Mouse (Mus musculus): Measurements from ENCODE around the gene Ube2g2. TPM values are rescaled to one million over a fixed set of nuclear protein-coding genes. Genes with fewer than 3 reads are reported as not detected.
A peak's percentile ranks its signal among the peaks of the same experiment; 100 is the strongest.

Gene Ube2g2
- polyA plus RNA-seq, 1 experiment from 2014 or later = 82.3 TPM

DNA sequence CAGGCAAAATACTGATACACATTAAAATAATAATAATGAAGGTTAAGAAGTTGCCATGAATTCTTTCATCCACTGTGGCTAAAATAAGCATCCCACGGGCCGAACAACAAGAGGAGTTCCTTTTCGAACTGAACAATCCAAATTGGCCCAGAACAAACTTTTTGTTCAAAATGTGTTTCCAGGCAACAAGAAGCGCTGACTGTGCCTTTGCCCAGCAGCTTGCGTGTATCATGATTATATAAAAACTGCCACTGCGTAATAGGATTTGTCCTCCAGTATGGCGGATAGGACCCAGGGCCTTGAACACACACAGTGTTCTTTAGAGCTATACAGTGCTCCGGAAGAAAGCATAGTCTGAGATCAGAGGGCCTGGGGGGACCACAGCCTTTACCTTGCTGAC lies 13.5 kb upstream of the Ube2g2 start:
- 0 out of 2 replicates have a peak, but pooled peaks cover 4% of the 10 kb centered on the region for H3K9me3 ChIP-seq (replicated peaks)
- H3K9ac ChIP-seq = no peak overlapping the region
- no peak for ATAC-seq (ENCODE audit: low FRiP score)
- no peak overlapping the region for H3K27ac ChIP-seq
- WGBS = 90% methylated on average over 8 of the region's 8 CpGs
- peaks cover 45% of the 10 kb centered on the region for H3K36me3 ChIP-seq
- no peak overlapping the region for H3K4me2 ChIP-seq (replicated peaks)
- H3K4me3 ChIP-seq = no peak overlapping the region
- peaks cover 16% of the 10 kb centered on the region for H3K4me1 ChIP-seq
- H3K27me3 ChIP-seq = no peaks in the 10 kb centered on the region

DNA sequence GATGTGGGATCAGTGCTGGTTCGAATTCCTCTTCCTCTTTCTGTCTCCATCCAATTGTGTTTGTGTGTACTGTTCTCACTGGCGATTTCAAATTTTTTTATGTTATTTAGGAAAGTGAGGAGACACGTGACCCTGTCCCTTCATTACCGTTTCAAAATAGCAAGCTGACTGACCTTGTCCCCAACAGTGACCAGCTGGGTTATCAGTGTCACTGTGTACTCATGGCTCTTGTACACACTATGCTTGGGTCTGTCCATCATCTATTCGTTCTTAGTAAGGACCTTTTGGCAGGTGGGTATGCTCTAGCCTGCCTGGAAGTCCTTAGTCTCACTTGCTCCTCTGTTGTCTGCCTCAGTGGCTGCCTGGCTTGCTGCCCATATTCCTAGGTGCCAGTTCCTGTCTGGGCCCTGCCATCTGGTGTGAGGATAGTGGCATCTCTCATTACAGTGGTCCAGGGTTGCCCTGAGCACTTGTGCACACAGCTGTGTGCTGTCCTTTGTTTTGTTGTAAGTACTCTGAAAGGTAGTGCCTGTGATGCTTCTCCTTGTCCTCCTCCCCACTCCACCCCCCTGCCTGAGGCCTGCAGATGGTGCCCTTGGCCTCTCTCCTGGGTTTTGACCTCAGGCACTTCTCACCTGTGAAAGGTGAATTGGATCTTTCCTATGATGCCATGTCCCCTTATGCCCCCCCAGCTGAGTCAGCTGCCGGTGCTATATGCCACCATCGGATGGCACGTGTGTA lies 11.7 kb upstream of the Ube2g2 start:
- peaks cover 61% of the 10 kb centered on the region for H3K36me3 ChIP-seq
- no peak overlapping the region for H3K9ac ChIP-seq
- ATAC-seq (ENCODE audit: low FRiP score) = no peak
- H3K4me2 ChIP-seq (replicated peaks) = no peak overlapping the region
- no peaks in the 10 kb centered on the region for H3K27me3 ChIP-seq
- peaks cover 16% of the 10 kb centered on the region for H3K4me1 ChIP-seq
- H3K9me3 ChIP-seq (replicated peaks) = no peaks in the 10 kb centered on the region
- WGBS = 94% methylated on average over 8 of the region's 8 CpGs
- H3K4me3 ChIP-seq = no peak overlapping the region
- H3K27ac ChIP-seq = no peak overlapping the region

DNA sequence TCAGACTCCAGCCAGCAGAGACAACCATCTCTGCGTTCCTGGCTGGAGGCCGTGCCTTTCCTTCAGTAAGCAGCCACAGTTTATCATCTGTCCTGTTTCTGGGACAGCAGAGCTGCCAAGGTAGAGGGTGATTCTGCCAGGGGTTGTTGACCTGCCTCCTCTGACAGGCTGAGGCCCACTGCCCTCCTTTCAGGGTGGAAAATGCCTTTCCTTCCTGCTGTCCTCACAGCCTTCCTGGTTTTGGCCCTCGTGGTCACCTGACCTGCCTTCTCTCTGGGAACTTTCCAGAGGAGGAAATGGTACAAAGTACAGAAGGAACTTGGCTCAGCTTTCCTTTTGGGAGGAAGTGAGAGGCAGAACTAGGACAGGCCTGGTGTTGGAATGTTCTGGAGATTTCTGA lies 8.7 kb upstream of the Ube2g2 start:
- Histone ChIP-seq H3K4me3 (no peak overlapping the region), H3K27ac (no peak overlapping the region), H3K36me3 (peaks cover 84% of the 10 kb centered on the region), H3K4me1 (no peaks in the 10 kb centered on the region), H3K4me2 (replicated peaks) (no peak overlapping the region), H3K27me3 (no peaks in the 10 kb centered on the region), H3K9ac (no peak overlapping the region), H3K9me3 (replicated peaks) (no peaks in the 10 kb centered on the region)
- 95% methylated on average over 3 of the region's 3 CpGs for WGBS
- ATAC-seq (ENCODE audit: low FRiP score) = no peak

- H3K27me3 ChIP-seq = no peaks in the 10 kb centered on the region
- H3K36me3 ChIP-seq = peaks cover 71% of the 10 kb centered on the region
- H3K27ac ChIP-seq = no peak overlapping the region
- no peaks in the 10 kb centered on the region for H3K4me1 ChIP-seq
- no peak overlapping the region for H3K4me3 ChIP-seq
- H3K4me2 ChIP-seq (replicated peaks) = no peak overlapping the region
- no peak overlapping the region for H3K9ac ChIP-seq
- ATAC-seq (ENCODE audit: low FRiP score) = no peak
- H3K9me3 ChIP-seq (replicated peaks) = no peaks in the 10 kb centered on the region
- 96% methylated on average over 8 of the region's 8 CpGs for WGBS
These were observed 6.4 kb upstream of the Ube2g2 start for GRCm38 (mm10) chr10:77615647-77616046.

- peaks cover 66% of the 10 kb centered on the region for H3K36me3 ChIP-seq
- H3K4me1 ChIP-seq = no peaks in the 10 kb centered on the region
- 94% methylated on average over 9 of the region's 9 CpGs for WGBS
- no peak overlapping the region for H3K9ac ChIP-seq
- no peaks in the 10 kb centered on the region for H3K27me3 ChIP-seq
- H3K4me2 ChIP-seq (replicated peaks) = no peak overlapping the region
- no peak overlapping the region for H3K4me3 ChIP-seq
- ATAC-seq (ENCODE audit: low FRiP score) = no peak
- H3K9me3 ChIP-seq (replicated peaks) = no peaks in the 10 kb centered on the region
- no peak overlapping the region for H3K27ac ChIP-seq
These were observed 5.9 kb upstream of the Ube2g2 start for GRCm38 (mm10) chr10:77616166-77616565.

GRCm38 (mm10) chr10:77616926-77617325 lies 5.1 kb upstream of the Ube2g2 start:
- no peaks in the 10 kb centered on the region for H3K27me3 ChIP-seq
- no peak for ATAC-seq (ENCODE audit: low FRiP score)
- no peak overlapping the region for H3K27ac ChIP-seq
- 96% methylated on average over 7 of the region's 7 CpGs for WGBS
- H3K36me3 ChIP-seq = peaks cover 58% of the 10 kb centered on the region
- no peak overlapping the region for H3K9ac ChIP-seq
- no peaks in the 10 kb centered on the region for H3K9me3 ChIP-seq (replicated peaks)
- H3K4me3 ChIP-seq = no peak overlapping the region
- H3K4me1 ChIP-seq = no peaks in the 10 kb centered on the region
- no peak overlapping the region for H3K4me2 ChIP-seq (replicated peaks)

GRCm38 (mm10) chr10:77621546-77621945 lies 529 bp upstream of the Ube2g2 start:
- no peaks in the 10 kb centered on the region for H3K27me3 ChIP-seq
- peak overlapping the region; percentile 82 for H3K4me2 ChIP-seq (replicated peaks)
- H3K4me1 ChIP-seq = peaks cover 23% of the 10 kb centered on the region
- peak overlapping the region; percentile 99 for H3K4me3 ChIP-seq
- H3K36me3 ChIP-seq = peaks cover 15% of the 10 kb centered on the region
- 0 out of 2 replicates have a peak, but pooled peaks have one; percentile 10 for ATAC-seq (ENCODE audit: low FRiP score)
- H3K9ac ChIP-seq = peak overlapping the region; percentile 98
- peak overlapping the region; percentile 90 for H3K27ac ChIP-seq
- WGBS = 78% methylated on average over 8 of the region's 8 CpGs
- no peaks in the 10 kb centered on the region for H3K9me3 ChIP-seq (replicated peaks)

DNA sequence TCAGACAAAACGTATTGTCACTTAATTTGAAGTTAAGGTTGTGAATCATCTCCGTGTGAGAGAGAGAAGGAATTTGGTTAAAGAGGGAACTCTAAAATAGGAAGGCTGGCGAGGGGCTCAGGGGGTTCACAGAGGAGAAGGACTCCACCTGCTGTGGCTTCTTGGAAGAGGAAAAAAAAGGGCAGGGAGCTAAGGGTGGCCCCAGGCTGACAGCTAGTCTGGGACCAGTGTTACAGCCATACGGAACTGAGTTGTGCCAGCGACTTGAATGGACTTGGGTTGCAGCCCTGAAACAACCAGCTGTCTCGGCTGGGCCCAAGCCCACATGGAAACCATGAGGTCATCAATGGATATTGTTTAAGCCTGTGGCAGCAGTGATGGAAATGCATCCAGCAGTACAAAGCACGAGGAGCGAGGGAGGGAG lies 1.0 kb downstream of the Ube2g2 start:
- 11% methylated on average over 8 of the region's 8 CpGs for WGBS
- Histone ChIP-seq H3K27ac (no peak overlapping the region; the same call in 1 of the 2 replicates), H3K9ac (peak overlapping the region; percentile 98), H3K9me3 (replicated peaks) (no peaks in the 10 kb centered on the region), H3K27me3 (no peaks in the 10 kb centered on the region), H3K4me1 (peaks cover 23% of the 10 kb centered on the region), H3K4me3 (peak overlapping the region; percentile 99), H3K36me3 (no peaks in the 10 kb centered on the region), H3K4me2 (replicated peaks) (peak overlapping the region; percentile 82)
- ATAC-seq (ENCODE audit: low FRiP score) = no peak

DNA sequence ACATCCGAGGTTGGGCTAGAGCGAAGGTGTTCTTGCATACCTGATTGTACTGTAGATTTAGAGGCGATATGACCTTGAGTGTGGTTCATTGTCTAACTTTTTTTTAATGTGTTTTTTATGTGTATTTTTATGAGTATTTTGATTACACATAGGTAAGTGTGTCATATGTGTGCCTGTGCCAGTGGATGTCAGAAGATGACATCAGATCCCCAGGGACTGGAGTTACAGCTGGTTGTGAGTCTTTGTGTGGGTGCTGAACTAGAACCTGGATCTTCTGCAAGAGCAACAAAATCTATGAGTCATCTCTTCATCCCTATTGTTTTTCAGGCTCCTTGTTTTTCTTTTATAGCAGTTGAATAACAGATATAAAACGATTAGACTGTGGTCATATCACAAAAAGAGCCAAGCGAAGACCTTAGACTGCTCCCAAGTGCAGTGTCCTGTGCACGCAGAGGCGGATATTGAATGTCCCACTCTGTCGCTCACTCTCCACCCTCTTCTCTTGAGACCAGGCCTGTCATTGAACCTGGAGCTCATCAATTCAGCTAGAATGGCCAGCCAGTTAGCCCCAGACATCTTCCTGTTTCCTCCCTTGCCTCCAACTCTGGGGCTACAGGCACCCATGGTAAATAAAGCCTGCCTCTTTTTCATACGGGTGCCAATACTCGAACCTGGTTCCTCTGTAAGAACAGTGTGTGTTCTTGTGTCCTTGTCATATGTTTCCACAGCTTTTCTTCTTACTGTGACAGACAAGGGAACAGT lies 1.7 kb downstream of the Ube2g2 start:
- peak overlapping the region; percentile 98 for H3K9ac ChIP-seq
- peak overlapping the region; percentile 82 for H3K4me2 ChIP-seq (replicated peaks)
- H3K4me1 ChIP-seq = peaks cover 23% of the 10 kb centered on the region
- no peaks in the 10 kb centered on the region for H3K27me3 ChIP-seq
- H3K36me3 ChIP-seq = no peaks in the 10 kb centered on the region
- no peaks in the 10 kb centered on the region for H3K9me3 ChIP-seq (replicated peaks)
- H3K27ac ChIP-seq = no peak overlapping the region
- no peak for ATAC-seq (ENCODE audit: low FRiP score)
- WGBS = 93% methylated on average over 10 of the region's 10 CpGs
- peak overlapping the region; percentile 99 for H3K4me3 ChIP-seq

- Histone ChIP-seq H3K4me3 (no peak overlapping the region), H3K9ac (no peak overlapping the region), H3K4me2 (replicated peaks) (0 out of 2 replicates have a peak overlapping the region, but pooled peaks have one; percentile 82), H3K27ac (no peak overlapping the region), H3K36me3 (no peaks in the 10 kb centered on the region), H3K4me1 (peaks cover 23% of the 10 kb centered on the region), H3K27me3 (no peaks in the 10 kb centered on the region), H3K9me3 (replicated peaks) (no peaks in the 10 kb centered on the region)
- WGBS = 80% methylated on average over 7 of the region's 7 CpGs
- ATAC-seq (ENCODE audit: low FRiP score) = no peak
These were observed 2.5 kb downstream of the Ube2g2 start for GRCm38 (mm10) chr10:77624570-77624995.

DNA sequence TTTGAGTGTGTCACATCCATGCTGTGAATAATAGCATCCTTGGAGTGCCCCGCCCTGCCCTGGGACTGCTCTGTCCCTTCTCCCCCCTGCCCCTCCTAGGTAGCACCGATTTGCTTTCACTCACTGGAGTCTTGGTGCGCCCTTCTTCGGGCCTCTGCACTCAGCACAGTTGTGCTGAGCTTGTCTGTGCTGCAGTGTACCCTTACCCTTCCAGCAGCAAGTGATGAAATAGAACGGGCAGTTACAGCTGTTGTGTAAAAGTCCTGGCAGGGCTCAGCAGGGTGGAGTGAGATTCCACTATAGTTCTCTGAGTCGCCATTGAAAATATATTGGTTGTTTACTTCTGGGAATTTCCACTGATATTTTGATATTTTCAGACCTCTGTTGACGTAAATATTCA lies 4.0 kb downstream of the Ube2g2 start:
- Histone ChIP-seq H3K36me3 (peaks cover under 1% of the 10 kb centered on the region; the same call in 1 of the 2 replicates), H3K27me3 (no peaks in the 10 kb centered on the region), H3K9me3 (replicated peaks) (no peaks in the 10 kb centered on the region), H3K27ac (no peak overlapping the region), H3K4me1 (peaks cover 23% of the 10 kb centered on the region), H3K4me2 (replicated peaks) (no peak overlapping the region), H3K4me3 (no peak overlapping the region), H3K9ac (no peak overlapping the region)
- 91% methylated on average over 7 of the region's 7 CpGs for WGBS
- ATAC-seq (ENCODE audit: low FRiP score) = no peak

GRCm38 (mm10) chr10:77626591-77626990 lies 4.5 kb downstream of the Ube2g2 start:
- Histone ChIP-seq H3K9ac (no peak overlapping the region), H3K9me3 (replicated peaks) (no peaks in the 10 kb centered on the region), H3K4me2 (replicated peaks) (no peak overlapping the region), H3K4me1 (peaks cover 23% of the 10 kb centered on the region), H3K4me3 (no peak overlapping the region), H3K27me3 (no peaks in the 10 kb centered on the region), H3K36me3 (peaks cover 6% of the 10 kb centered on the region), H3K27ac (no peak overlapping the region)
- ATAC-seq (ENCODE audit: low FRiP score) = no peak
- WGBS = 74% methylated on average over 7 of the region's 7 CpGs
